Mouse (Mus musculus): ENCODE measurements around the gene Eif2ak3. TPM values are rescaled to one million over a fixed set of nuclear protein-coding genes. Genes with fewer than 3 reads are reported as not detected.

The Eif2ak3 gene
- 22.2 and 37.0 TPM in 2 replicates for polyA plus RNA-seq (2012; rRNA removed)

GRCm38 (mm10) chr6:70844002-70844804, at the start of gene Eif2ak3:
Gene Eif2ak3 (plus strand): TSS chr6:70844515.

GRCm38 (mm10) chr6:70918827-70919226, 74.5 kb downstream of the Eif2ak3 start, which contains the start of gene Tex37:
Gene Tex37 (minus strand): TSS chr6:70918927.

Other genes with a start within 250 kb of the Eif2ak3 start
- 12.2 and 14.9 TPM in 2 replicates for gene Rpia, start 52.3 kb upstream of the Eif2ak3 start, polyA plus RNA-seq (2012; rRNA removed)
- gene Tex37, start 74.4 kb downstream of the Eif2ak3 start, polyA plus RNA-seq (2012; rRNA removed): not detected in 2 replicates
- gene Foxi3, start 112.0 kb downstream of the Eif2ak3 start, polyA plus RNA-seq (2012; rRNA removed): 0.20 and 0.22 TPM in 2 replicates

Data from ovary, adult 2 months (tissue).